Mouse (Mus musculus) macrophage (primary cell): ENCODE results near the gene Rhox3a2. TPM values are rescaled to one million over a fixed set of nuclear protein-coding genes. Genes with fewer than 3 reads are reported as not detected.
"Not testable (repeated sequence)": the region's sequence is repeated elsewhere in the genome, so short reads cannot be mapped to it uniquely, and the experiment has no call there.

Experiments
- H3K27ac ChIP-seq: fragments of 350-480 bp; formaldehyde crosslinking; 2 replicates; pipeline ENCODE4 v1.9.0; 2021
- H3K36me3 ChIP-seq: fragments of 350-480 bp; formaldehyde crosslinking; 2 replicates; pipeline ENCODE4 v1.9.0; 2021; ENCODE audit errors: inconsistent target
- H3K4me3 ChIP-seq: fragments of 350-480 bp; formaldehyde crosslinking; 2 replicates; pipeline ENCODE4 v1.9.0; 2021; ENCODE audit errors: inconsistent target
- H3K79me2 ChIP-seq: fragments of 350-480 bp; formaldehyde crosslinking; 2 replicates; pipeline ENCODE4 v1.9.0; 2021; ENCODE audit errors: inconsistent target
- WGBS: methylation state at CpG from one replicate; pipeline ENCODE4 v1.1.7; 2026; ENCODE audit warnings: inconsistent platforms; ENCODE audit not compliant: missing documents; 5-methylcytosine and 5-hydroxymethylcytosine counted together
- polyA plus RNA-seq: library from polyadenylated mRNA; stranded (reverse); fragments of 250-400 nt; gene quantifications from 3 replicates; pipeline ENCODE4 v1.2.4, GENCODE M21; 2018; ENCODE audit warnings: inconsistent platforms
- total RNA-seq, 78 experiments: library from RNA; depleted of rRNA; stranded (reverse); fragments of 250-400 nt; gene quantifications; 1 replicate in 9 of 78; 2 replicates in 24 of 78; 3 replicates in 43 of 78; 4 replicates in 2 of 78; pipeline ENCODE4 v1.2.4; 2018; ENCODE audit warnings: inconsistent platforms in 56 of 78

Rhox3a2 gene
- not detected for total RNA-seq (2018; cell fraction: chromatin; rRNA removed)
- not detected for total RNA-seq (2018; cell fraction: cytosol; rRNA removed)
- total RNA-seq (2018; cell fraction: nucleus; rRNA removed): not detected
- not detected in 3 replicates for polyA plus RNA-seq

DNA sequence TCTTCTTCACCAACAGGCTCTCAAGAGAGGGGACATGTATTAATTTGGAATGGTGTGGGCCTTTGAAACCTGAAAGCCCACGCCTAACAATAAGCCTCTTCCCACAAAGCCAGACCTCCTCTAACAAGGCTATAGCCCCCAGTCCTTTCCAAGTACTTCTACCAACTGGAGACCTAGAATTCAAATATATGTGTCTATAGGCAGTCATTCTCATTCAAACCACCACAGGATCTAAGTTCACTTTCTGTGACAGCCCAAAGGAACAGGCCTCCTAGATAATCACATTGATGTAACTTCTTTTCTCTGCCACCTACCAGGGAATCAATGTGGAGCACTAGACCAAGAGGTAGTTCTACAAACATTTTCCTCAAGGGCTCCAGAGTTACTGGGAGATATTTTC lies at the start of gene Rhox3a2:
Gene Rhox3a2, plus strand, starts transcription at position 301 of the 400 bp plus-strand sequence.
- not testable (repeated sequence) for H3K36me3 ChIP-seq, H3K79me2 ChIP-seq, H3K4me3 ChIP-seq, H3K27ac ChIP-seq
- no CpG with 5 or more reads among the region's 1 CpGs for WGBS

DNA sequence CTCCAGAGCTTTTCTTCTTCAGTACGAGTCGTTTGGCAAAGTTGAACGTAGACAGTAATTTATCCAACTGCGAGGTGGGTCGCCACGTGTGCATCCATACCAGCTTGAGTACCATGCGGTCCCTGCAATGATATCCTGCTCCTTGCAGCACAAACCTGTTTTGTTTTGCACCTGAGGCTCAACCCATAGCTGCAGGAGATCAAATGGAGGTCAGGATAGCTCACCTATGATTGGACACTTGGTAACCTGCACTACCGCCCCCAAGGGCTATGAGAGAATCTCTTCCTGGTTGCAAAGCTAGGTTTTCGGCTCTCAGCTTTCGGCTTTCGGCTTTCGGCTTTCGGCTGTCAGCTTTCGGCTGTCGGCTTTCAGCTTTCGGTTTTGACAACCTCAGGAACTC lies 10.7 kb downstream of the Rhox3a2 start, which contains the start of gene Rhox4a2:
Gene Rhox4a2, plus strand, starts transcription at position 301 of the 400 bp plus-strand sequence.
- H3K36me3 ChIP-seq, H3K4me3 ChIP-seq, H3K79me2 ChIP-seq, H3K27ac ChIP-seq: not testable (repeated sequence)
- no CpG with 5 or more reads among the region's 16 CpGs for WGBS

DNA sequence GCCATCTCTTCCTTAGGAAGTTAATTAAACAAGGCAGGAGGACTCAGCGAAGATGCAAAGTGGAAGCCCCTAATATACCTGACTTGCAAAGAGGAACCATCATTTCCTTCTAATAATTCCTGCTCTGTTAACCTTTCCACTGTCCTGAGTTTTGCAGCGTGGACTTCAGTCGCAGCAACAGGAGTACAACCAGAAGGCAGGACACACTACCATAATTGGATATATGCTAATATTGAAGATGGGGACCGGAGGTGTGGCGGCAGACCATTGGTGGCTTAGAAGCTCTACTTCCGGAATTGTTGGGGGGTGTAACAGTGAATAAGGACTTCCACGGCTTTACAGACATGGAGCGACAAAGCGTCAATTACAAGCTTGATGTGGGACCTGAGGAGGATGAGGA lies 31.9 kb downstream of the Rhox3a2 start, which contains the start of gene Rhox2b:
Gene Rhox2b, plus strand, starts transcription at position 301 of the 400 bp plus-strand sequence.
- no CpG with 5 or more reads among the region's 9 CpGs for WGBS
- not testable (repeated sequence) for H3K79me2 ChIP-seq

DNA sequence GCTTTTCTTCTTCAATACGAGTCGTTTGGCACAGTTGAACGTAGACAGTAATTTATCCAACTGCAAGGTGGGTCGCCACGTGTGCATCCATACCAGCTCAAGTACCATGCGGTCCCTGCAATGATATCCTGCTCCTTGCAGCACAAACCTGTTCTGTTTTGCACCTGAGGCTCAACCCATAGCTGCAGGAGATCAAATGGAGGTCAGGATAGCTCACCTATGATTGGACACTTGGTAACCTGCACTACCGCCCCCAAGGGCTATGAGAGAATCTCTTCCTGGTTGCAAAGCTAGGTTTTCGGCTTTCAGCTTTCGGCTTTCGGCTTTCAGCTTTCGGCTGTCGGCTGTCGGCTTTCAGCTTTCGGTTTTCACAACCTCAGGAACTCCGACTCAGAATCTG lies 52.4 kb downstream of the Rhox3a2 start, which contains the start of gene Rhox4b:
Gene Rhox4b, plus strand, starts transcription at position 301 of the 400 bp plus-strand sequence.
- not testable (repeated sequence) for H3K27ac ChIP-seq, H3K36me3 ChIP-seq, H3K4me3 ChIP-seq, H3K79me2 ChIP-seq
- 91% methylated on average over 6 of the region's 15 CpGs for WGBS

More for the DNA sequence above, 31.9 kb downstream of the Rhox3a2 start, which contains the start of gene Rhox2b:
- not testable (repeated sequence) for H3K27ac ChIP-seq, H3K36me3 ChIP-seq, H3K4me3 ChIP-seq

Other genes starting within 250 kb of the Rhox3a2 start
- gene Akap14, start 211.2 kb upstream of the Rhox3a2 start, polyA plus RNA-seq: not detected in 3 replicates
- gene Ndufa1, start 188.9 kb upstream of the Rhox3a2 start, polyA plus RNA-seq: 328 to 367 TPM (median 332 TPM) in 3 replicates
- gene Rnf113a1, start 188.8 kb upstream of the Rhox3a2 start, polyA plus RNA-seq: 1.6 to 2.0 TPM (median 1.7 TPM) in 3 replicates
- gene Gm9, start 169.0 kb upstream of the Rhox3a2 start, polyA plus RNA-seq: not detected in 3 replicates
- gene Rhox1, start 157.8 kb upstream of the Rhox3a2 start, polyA plus RNA-seq: not detected in 3 replicates
- gene Rhox2a, start 135.1 kb upstream of the Rhox3a2 start, polyA plus RNA-seq: not detected in 3 replicates
- gene Rhox3a, start 130.1 kb upstream of the Rhox3a2 start, polyA plus RNA-seq: not detected in 3 replicates
- gene Rhox4a, start 114.7 kb upstream of the Rhox3a2 start, polyA plus RNA-seq: not detected in 3 replicates
- gene Rhox4a2, start 10.8 kb downstream of the Rhox3a2 start, polyA plus RNA-seq: not detected in 3 replicates
- gene Rhox2b, start 32.0 kb downstream of the Rhox3a2 start, polyA plus RNA-seq: not detected in 3 replicates
- gene Rhox4b, start 52.5 kb downstream of the Rhox3a2 start, polyA plus RNA-seq: not detected in 3 replicates
- gene Rhox2c, start 73.7 kb downstream of the Rhox3a2 start, polyA plus RNA-seq: not detected in 3 replicates
- not detected in 3 replicates for gene Rhox3c, start 78.6 kb downstream of the Rhox3a2 start, polyA plus RNA-seq
- not detected in 3 replicates for gene Rhox4c, start 100.3 kb downstream of the Rhox3a2 start, polyA plus RNA-seq
- not detected in 3 replicates for gene Rhox2d, start 113.4 kb downstream of the Rhox3a2 start, polyA plus RNA-seq
- gene Rhox4d, start 134.3 kb downstream of the Rhox3a2 start, polyA plus RNA-seq: not detected in 3 replicates
- gene Rhox2e, start 150.4 kb downstream of the Rhox3a2 start, polyA plus RNA-seq: not detected in 3 replicates
- gene Rhox3e, start 162.0 kb downstream of the Rhox3a2 start, polyA plus RNA-seq: not detected in 3 replicates
- gene Rhox4e, start 177.4 kb downstream of the Rhox3a2 start, polyA plus RNA-seq: not detected in 3 replicates
- not detected in 3 replicates for gene Rhox2f, start 191.4 kb downstream of the Rhox3a2 start, polyA plus RNA-seq
- not detected in 3 replicates for gene Rhox3f, start 201.0 kb downstream of the Rhox3a2 start, polyA plus RNA-seq
- not detected in 3 replicates for gene Rhox4f, start 227.7 kb downstream of the Rhox3a2 start, polyA plus RNA-seq
- gene Rhox3g, start 248.6 kb downstream of the Rhox3a2 start, polyA plus RNA-seq: not detected in 3 replicates